Mouse (Mus musculus): ENCODE data around the gene Dhx38.

Gene Dhx38

DNA sequence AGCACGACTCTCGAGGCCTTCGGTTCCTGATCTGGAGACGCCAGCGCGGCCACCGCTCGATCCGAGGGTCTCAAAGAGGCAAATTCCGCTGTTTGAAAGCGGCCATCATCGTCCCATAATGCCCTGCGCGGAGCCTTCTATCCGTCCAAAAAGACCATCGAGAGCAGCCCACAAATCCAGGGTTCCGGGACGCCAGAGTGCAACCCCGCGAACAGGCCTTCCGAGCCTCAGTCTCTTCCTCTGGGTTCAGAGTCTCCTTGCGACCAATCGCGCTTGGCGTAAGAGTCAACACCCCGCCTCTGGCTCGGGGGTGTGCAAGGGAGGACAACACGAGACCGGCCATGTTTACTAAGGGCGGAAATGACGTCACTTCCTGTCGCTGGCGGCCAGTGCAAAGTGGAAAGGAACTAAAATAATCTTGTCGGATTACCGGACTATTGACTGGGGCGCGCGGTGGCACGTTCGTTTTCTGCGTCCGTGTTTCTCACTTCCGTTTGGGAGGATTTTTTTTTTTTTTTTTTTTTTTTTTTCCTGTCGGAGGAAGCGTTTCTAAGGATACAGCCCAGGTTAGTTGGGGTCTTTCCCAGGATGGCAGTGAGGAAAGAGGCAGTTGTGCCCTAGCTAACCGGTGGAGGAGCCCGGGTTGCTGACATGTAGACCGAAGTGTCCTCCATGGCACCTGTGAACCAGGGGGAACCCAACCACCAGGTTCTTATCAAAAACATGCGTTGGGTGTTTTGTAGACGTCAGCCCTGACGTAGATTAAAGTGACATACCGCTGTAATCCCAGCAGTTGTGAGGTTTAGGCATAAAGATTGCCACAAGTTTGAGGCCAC is at the start of gene Dhx38, which contains the start of gene Txnl4b:
Gene Dhx38 (minus strand): TSS at position 364 of the 836 bp plus-strand sequence.
Gene Txnl4b (plus strand): TSS at position 395 of the 836 bp plus-strand sequence.
- peak; percentile 97 to 98 for DNase-seq (ENCODE audit: low spot score in 2 of 2)

- DNase-seq (ENCODE audit: low spot score in 2 of 2) = no peak
Observed at GRCm38 (mm10) chr8:109614243-109615210, 48.9 kb upstream of the Dhx38 start, which contains the start of gene Pkd1l3. Pkd1l3 (plus strand) TSS chr8:109614517.

DNA sequence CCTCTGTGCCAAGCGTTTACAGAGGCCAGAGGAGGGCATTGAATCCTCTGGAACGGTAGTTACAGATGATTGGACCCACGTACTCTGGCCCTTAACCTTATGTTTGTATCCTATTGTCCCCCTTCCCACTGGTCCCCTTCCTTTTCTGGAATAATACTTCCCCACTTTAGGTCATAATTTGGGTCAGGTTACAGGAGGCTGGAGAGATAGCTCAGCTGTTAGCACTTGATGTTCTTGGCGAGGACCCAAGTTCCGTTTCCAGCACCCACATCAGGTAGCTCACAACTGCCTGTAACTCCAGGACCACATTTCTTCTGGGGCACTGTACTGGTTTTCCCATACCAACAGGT is 43.5 kb upstream of the Dhx38 start:
- no peak for DNase-seq (ENCODE audit: low spot score in 2 of 2)

DNA sequence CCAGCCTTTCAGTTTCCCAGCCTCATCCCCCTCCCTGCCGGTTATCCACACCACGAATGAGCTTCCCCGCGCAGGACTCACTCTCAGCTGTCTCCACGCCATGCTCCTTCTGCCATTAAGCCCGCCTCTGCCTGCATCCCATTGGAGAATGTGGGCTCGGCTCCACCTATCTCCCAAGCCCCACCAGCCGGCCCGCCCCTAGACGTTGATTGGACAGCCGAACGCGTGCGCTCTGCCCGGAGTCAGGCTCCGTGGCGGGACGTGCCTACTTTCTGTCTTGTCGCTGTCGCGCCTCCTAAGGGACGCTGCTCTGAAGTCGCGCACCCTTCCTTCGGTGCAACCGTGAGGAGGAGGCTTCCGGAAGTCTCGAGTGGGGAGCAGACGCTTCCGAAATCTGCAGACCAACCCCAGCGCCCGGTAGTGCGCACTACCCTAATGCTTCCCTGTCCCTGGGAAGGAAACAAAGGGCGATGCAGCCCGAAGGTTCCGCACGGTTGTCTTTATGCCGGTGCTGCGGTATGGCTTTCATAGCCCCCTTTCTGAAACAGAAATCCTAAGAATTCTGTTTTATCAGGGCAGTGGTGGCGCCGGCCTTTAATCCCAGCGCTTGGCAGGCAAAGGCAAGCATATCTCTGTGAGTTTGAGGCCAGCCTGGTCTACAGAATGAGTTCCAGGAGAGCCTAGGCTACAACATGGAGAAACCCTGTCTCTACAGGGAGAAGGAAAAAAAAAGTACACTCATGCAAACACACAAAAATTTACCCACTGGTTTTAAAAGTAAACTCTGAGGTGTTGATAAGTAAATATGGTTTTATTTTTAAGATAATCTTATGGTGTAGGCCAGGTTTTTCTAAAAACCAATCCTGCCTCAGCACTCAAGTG is 42.9 kb upstream of the Dhx38 start, which contains the start of gene Dhodh:
Gene Dhodh (minus strand): TSS at position 403 of the 882 bp plus-strand sequence.
- peak; percentile 85 to 95 for DNase-seq (ENCODE audit: low spot score in 2 of 2)

DNA sequence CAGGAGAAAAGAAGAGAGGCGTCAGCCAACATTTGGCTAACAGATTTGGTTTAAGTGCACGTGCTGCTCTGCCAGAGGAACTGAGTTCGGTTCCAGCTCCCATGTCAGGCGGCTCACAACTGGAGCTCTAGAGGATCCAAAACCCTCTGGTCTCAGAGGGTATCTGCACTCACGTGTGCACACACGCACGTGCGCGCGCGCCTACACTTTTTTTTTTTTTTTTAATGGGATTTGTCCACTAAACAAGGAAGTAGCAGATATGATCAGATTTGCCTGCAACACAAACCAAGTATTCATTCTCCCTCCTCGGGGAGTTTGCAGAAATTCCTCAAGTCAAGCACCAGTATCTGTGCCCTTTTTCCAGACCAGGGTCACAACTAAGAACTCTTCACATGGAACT is 42.0 kb upstream of the Dhx38 start:
- DNase-seq (ENCODE audit: low spot score in 2 of 2) = no peak

DNA sequence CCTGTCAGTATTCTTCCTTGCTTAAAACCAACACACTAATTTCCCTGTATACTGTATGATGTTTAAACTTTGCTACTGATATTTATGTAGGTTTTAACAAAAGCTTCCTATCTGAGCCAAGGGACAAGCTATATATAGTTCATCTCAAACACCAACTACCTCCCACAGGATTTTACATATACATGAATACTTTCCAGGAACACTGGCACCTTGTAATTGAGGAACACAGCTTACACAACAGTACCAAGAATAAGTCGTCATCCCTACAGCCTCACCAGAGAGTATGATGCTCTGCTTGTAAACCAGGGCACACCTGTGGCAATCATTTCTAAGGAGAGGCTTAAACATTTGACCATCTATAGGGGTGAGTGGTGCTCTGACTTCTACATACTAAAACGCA is 41.1 kb upstream of the Dhx38 start:
- no peak for DNase-seq (ENCODE audit: low spot score in 2 of 2)

GRCm38 (mm10) chr8:109595854-109596253 is 30.2 kb upstream of the Dhx38 start:
- DNase-seq (ENCODE audit: low spot score in 2 of 2) = peak in 1 of 2 experiments; percentile 14

GRCm38 (mm10) chr8:109593117-109593788 is 27.6 kb upstream of the Dhx38 start:
- no peak for DNase-seq (ENCODE audit: low spot score in 2 of 2)

- no peak for DNase-seq (ENCODE audit: low spot score in 2 of 2)
Observed at GRCm38 (mm10) chr8:109592164-109592563, 26.5 kb upstream of the Dhx38 start.

DNA sequence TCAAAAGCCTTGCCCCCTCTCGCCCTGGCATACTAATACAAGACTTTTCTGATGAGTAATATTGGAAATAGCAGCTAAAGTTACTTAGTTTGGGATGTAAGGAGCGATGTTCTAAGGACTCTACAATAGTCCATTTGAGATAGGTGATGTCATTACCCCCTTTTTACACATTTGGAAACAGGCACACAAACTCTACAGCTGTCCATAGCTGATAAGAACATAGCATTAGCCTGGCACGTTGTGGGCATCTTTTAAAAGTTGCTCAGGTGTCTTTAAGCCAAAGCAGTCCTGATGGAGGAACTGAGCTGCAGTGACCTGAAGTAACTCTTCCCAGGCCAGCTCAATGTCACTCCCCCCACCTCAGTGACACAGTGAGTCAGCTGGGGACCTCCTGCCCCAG is 25.7 kb upstream of the Dhx38 start:
- no peak for DNase-seq (ENCODE audit: low spot score in 2 of 2)

DNA sequence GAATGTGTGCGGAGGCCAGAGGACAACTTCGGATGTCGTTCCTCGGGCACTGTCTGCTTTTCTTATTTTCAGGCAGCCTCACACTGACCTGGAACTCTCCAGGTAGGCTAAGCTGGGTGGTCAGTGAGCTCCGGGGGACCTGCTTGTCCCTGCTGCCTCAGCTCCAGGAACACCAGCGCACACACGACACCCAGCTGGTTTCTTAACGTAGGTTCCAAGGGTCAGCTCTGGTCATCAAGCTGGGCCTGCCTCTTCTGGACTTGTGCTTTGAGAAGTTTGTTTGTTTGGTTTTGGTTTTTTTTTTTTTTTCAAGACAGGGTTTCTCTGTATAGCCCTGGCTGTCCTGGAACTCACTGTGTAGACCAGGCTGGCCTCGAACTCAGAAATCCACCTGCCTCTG is 25.2 kb upstream of the Dhx38 start:
- DNase-seq (ENCODE audit: low spot score in 2 of 2) = no peak

DNA sequence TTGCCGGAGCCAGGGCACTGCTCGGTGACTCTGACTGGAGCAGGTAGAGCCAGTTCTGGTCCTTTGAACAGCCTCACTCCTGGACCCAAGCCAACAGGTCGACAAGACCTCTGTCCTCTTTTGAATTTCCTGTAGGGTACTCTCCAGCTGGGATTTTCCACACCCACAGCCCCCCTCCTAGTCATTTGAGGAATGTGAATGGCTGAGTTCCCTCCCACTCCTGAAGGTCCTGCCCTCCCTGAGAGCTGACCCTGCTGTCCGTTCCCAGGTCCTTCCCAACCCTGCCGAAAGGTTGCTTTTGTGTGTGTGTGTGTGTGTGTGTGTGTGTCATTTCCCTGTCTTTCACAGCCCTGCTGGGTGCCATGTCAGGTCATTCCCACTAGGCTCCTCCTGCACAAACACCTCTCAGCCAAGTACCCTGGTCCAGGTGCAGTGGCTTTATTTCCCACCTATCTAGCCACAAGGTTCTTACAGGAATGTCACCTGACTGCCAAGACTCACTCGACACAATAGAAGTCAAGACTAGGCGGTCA is 21.4 kb upstream of the Dhx38 start:
- no peak for DNase-seq (ENCODE audit: low spot score in 2 of 2)

- no peak for DNase-seq (ENCODE audit: low spot score in 2 of 2)
Observed at GRCm38 (mm10) chr8:109585652-109586051, 20.0 kb upstream of the Dhx38 start.

DNA sequence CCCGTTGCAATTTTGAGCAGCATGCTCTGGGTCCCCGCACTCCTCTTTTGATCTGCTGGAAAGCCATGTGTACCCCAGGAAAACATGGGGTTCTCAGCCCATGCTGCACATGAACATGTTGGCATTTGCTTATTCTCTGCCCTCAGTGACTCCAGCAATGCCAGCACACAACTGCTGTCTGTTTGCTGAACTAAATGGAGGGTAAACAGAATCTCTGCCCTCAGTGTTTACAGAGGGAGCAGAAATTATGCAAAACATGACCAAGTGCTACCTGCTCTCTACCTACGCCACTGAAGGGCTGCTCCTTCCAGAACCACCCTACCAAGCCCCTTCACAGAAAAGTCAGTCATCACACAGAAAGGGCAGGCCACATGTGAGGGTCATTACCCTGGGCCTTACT is 19.2 kb upstream of the Dhx38 start:
- DNase-seq (ENCODE audit: low spot score in 2 of 2) = no peak

- no peak for DNase-seq (ENCODE audit: low spot score in 2 of 2)
Observed at GRCm38 (mm10) chr8:109584293-109584692, 18.6 kb upstream of the Dhx38 start.

DNA sequence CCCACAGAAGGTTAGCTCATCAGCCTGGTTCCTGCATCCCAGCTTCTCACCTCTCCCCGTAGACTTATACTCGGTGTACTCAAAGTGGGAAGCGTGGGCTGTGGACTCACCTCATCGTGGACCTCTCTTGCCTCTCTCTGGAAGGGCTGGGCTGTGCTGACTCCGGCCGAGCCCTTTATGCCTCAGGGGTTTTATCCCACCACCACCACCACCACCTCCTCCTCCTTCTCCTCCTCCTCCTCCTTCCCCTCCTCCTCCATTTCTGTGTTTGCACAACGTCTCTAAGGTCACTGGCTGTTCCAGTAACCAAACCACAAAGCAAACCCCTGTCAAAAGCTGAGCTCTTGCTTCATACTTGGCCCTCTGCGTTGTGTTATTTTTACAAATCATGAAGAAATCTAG is 13.2 kb upstream of the Dhx38 start, which contains the start of gene Hp:
Gene Hp (minus strand): TSS at position 273 of the 402 bp plus-strand sequence.
- DNase-seq (ENCODE audit: low spot score in 2 of 2) = no peak

DNA sequence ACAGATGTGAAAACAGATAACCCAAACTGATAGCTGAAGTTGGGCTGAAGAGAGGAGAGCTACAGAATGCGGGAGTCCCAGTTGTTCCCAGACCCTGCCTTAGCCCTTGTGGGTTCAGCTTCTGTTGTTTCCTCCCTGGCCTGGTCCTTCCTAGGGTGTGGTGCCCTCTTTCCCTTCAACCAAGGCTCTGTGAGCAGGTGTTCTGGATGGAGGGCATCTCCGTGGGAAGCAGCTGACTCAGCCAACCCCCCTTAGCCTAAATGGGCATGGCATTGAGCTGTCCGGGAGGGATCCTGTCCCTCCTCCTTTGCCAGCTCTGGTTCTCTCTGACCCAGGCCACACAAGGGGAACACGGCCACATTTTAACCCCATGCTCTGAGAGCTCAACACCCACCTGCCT is 10.7 kb upstream of the Dhx38 start:
- DNase-seq (ENCODE audit: low spot score in 2 of 2) = no peak

DNA sequence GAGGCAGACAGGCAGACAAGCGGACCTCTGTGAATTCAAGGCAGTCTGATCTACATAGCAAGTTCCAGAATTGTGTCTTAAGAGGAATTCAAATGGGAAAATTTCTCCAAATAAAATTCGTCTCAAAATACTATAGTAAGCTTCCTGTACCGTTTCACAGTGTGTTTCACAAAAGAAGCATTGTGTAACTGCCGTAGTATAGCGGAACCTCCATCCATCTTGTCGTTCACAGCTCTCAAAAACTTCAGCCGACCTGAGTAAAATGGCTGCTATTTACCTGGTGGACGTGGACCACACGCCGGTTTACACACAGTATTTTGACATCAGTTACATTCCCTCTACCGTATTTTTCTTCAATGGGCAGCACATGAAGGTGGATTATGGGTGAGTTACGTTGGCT is 5.5 kb upstream of the Dhx38 start:
- no peak for DNase-seq (ENCODE audit: low spot score in 2 of 2)

- no peak for DNase-seq (ENCODE audit: low spot score in 2 of 2)
Observed at GRCm38 (mm10) chr8:109564766-109565165, 895 bp downstream of the Dhx38 start.

- DNase-seq (ENCODE audit: low spot score in 2 of 2) = no peak
Observed at GRCm38 (mm10) chr8:109563881-109564280, 1.8 kb downstream of the Dhx38 start.

All from frontal cortex, postnatal 25 days (tissue).